Mouse (Mus musculus) kidney, postnatal 14 days (tissue): ENCODE measurements around the gene Gm20441.

Source experiments
- DNase-seq: peaks from one replicate; pipeline ENCODE4 v3.0.0; 2022; ENCODE audit warnings: mixed read lengths

The Gm20441 gene

DNA sequence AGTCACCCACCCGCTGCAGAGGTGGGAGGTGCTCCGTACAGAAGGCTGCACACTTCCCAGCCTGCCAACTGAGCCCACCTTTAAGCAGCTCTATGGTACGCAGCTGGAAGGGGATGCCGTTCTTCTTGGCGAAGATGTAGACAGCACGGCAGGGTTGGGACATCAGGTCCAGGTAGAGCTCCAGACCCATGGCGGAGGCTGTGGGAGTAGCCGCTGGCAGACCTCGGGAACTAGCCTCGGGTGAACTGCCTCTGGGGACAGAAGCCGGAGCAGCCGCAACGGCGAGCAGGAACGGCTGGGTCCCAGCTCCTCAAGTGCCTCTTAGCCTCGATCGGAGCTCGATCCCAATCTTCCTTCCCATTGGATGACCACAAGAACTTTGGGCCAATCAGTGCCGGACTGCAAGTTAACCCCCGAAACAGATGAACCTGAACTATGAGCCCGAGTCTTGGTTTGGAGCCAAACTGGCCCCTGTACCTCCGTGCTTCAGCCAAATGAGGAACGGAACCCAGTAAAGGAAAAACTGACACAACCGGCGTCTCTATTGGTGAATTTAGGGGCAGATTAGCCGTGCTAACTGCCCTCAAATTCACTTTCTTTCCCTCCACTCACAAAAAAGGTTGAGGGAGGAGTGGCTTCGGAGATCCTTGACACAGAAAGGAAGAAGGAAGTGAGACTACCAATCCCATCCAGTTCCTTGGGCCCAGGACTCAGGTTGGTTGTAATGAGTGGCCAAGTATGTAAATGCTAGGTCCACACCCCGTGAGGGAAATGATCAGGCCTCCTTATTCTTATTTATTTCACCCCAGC lies at the start of gene Gm20441, which contains the start of gene Gstt3:
Gene Gm20441 (minus strand): TSS at position 186 of the 810 bp plus-strand sequence.
Gene Gstt3 (minus strand): TSS at position 646 of the 810 bp plus-strand sequence.
- peak; percentile 89 for DNase-seq

GRCm38 (mm10) chr10:75830275-75830670 lies 49.5 kb upstream of the Gm20441 start:
- DNase-seq: no peak

DNA sequence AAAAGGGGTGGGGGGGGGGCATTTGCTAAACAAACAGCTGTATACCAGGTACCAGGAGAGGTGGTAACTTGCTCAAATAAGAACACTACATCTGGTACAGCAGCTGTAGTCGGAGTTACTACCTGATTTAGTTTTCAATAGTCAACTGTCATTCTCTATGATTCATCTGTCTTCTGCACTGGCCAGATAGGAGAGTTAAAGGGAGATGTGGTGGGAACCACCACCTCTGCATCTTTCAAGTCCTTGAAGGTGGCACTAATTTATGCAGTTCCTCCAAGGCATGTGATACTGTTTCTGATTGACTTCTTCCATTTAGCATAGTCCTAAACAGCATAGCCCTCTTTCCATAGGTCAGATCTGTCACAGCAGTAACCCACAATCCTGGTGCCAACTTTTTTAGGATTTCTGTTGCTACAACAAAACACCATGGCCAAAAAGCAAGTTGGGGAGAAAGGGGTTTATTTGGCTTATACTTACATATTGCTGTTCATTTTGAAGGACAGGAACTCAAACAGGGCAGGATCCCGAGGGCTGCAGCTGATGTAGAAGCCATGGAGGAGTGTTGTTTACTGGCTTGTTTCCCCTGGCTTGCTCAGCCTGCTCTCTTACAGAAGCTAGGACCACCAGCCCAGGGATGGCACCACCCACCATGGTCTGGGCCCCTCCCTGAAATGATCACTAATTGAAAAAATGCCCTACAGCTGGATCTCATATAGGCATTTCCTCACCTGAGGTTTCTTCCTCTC lies 48.9 kb upstream of the Gm20441 start:
- DNase-seq: no peak

DNA sequence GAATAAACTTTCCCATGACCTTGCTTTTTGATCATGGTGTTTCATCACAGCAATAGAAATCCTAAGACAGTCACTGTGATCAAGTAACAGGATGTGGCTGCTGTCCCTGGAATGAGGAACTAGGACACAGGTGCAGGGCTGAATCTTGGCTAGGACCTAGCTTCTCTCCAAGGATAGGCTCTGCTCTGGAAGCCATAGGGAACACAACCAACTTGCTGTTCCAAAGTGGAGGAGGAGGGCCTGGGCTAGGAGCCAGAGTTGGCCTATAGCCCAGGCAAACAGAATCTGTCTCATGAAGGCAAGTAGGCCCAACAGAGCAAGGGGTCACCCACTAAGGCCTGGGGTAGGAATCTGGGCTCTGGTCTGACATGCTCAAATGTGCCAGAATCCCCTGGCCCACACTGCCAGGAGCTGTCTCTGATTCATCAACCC lies 47.8 kb upstream of the Gm20441 start:
- peak; percentile 62 for DNase-seq

DNA sequence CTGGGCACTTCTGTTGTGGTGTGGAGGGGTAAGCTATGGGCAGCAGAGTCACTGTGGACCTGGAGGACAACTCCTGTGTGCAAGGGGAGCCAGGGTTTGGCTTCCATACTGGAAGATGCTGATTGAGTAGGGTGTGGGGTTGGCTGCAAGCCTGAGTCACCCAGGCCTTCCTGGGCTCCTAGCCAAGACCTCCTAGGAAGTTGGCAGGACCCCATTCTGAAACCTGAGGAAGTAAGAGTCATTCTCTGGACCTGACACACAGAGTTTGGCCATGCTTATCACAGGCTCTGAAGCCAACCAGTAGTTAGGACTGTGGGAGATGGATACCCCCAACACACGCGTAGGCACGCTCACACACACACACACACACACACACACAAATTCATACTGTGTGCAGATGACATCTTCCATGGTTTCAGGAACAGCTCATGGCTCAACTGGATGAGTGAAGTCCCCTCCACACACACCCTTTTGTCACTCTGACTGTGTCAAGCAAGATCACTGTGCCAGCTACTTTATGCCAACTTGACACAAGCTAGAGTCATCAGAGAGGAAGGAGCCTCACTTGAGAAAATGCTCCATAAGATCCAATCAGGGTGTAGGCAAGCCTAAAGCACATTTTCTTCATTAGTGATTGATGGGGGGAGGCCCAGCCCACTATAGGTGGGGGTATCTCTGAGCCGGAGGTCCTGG lies 47.1 kb upstream of the Gm20441 start:
- DNase-seq: peak; percentile 86

DNA sequence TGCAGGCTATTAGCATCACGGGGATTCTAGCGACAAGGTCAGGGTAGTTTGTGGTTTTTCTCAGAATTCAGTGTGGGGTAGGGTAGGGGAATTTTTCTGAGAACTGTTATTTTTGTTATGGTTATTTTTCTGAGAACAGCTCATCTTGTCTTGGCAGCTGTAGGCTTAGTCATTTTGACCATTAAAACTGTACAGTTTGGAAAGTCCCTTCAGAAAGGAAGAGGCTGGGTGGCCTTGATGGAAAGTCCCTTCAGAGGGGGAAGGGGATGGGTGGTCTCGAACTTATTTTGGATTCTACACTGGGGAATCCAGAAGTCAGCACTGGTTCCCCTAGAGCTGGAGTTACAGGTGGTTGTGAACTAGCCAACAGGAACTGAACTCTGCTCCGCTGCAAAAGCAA lies 43.8 kb upstream of the Gm20441 start:
- DNase-seq: no peak

GRCm38 (mm10) chr10:75823782-75824181 lies 43.0 kb upstream of the Gm20441 start:
- no peak for DNase-seq

- no peak for DNase-seq
Observed at GRCm38 (mm10) chr10:75822443-75822842, 41.7 kb upstream of the Gm20441 start, which contains the start of gene Gstt4. Gene Gstt4, minus strand, starts transcription at chr10:75822543.

- no peak for DNase-seq
Observed at GRCm38 (mm10) chr10:75819882-75820281, 39.1 kb upstream of the Gm20441 start.

DNA sequence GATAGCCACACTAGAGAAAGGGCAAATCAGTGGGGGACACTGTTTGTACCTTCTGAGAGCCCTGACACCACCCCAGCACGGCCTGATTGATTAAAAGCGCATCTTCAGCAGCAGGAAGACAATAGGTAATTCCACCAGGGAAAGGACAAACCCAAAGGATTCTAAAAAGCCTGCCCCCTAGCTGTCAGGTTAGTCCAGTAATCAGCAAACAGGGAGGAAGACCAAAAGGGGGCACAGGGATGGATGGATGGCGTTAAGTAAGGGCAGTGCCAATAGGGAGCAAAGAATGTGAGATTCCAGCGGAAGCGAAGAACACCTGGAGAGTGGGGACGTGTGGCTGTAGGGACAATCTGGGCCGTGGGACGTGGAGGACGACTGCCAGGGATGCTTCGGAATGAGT lies 37.9 kb upstream of the Gm20441 start:
- no peak for DNase-seq

DNA sequence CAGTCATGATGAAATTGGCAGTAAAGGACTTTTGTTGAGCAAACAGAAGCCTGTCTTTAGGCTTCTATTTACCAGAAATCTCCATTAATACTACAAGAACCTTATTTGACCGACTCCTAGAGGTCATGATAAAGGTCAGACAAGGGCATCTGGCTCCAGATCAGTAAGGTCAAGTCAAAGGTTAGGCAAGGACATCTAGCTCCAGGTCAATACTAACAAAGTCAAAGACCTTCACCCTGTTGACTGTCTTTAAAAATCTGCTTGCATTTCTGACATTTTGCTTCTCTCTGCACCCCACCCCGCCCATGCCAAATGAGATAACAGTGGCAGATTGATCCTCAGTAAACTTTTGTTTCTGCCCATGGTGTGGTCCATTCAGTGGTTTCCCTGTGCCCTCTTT lies 23.5 kb upstream of the Gm20441 start:
- DNase-seq: no peak

DNA sequence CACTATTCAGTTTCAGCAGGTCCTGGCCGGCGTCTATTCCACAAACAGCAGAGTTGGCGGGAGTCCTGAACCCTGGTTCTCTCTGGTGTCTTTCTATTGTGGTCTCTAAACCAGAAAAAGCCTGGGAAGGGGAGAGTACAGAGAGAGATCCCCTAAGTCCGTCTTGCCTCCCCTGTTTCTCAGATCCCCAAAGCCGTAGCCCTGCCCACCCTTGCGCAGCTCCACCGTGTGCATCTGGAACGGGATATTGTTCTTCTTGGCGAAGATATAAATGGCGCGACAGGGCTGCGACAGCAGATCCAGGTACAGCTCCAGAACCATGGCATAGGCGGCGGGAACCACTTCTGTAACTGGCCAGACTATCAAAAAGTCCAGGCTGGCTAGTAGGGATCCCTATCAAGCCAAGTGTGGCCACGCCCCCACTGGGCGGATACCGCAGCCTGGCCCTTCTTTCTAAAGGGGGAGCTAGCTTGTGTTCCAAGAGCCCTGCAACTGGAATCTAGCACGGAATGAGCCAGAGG lies 17.5 kb upstream of the Gm20441 start, which contains the start of gene Gstt1:
Gene Gstt1 (minus strand): TSS at position 409 of the 521 bp plus-strand sequence.
- peak; percentile 77 for DNase-seq

- peak; percentile 64 for DNase-seq
Observed at GRCm38 (mm10) chr10:75797619-75798175, 16.9 kb upstream of the Gm20441 start.

DNA sequence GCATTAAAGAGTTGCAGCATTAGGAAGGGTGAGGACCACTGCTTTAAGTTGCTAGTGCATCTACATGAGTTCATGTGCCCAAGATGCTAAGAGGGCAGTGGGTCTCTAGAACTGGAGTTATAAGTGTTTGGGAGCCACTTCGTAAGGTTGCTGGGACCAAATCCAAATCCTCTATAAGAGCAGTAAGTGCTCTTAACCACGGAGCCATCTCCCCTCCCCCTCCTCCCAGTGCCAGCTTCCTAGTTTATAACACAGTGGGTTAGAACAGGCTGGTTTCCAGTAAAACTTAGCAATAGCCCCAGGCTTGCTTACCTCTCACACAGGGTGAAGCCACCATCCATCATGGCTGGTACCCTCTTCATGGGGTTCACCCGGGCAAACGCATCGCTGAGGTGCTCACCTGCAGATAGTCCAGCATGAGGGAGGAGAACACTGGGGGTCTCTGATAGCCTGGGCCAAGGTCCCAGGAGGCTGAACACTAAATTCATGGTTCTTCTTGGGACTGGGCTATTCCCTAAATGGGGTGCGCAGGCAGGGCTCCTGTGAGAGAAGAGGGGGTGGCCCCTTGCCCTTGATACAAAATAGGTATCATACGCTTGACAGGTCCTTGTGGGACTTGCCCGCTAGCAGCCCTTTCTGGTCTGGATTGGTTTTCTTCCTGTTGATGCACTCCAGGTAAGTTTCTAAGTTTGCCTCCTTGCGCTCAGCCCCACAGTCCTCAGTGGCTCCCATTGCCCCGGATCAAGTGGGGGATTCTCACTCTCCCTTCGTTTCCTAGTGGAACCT lies 16.2 kb upstream of the Gm20441 start:
- peak; percentile 21 for DNase-seq

- DNase-seq: peak; percentile 74
Observed at GRCm38 (mm10) chr10:75794880-75795279, 14.1 kb upstream of the Gm20441 start.

DNA sequence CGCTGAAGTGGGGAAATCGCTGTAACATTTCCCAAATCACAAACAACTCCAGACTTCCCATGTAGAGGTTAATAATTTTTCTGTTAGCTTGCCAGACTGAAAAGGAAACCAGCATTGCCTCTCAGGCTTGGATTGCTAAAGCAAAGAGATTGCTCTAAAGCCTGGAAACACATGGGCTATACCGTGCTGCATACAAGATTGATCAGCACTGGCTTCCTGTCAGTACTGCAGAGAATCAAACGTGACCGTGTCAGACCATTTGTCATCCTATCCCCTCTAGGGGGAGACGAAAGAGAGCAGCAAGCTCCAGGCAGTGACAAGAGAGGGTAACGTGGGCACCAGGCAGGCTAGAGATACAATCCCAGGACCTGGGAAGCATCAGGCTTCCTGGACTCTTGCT lies 10.0 kb upstream of the Gm20441 start:
- no peak for DNase-seq

- peak; percentile 72 for DNase-seq
Observed at GRCm38 (mm10) chr10:75789841-75790240, 9.1 kb upstream of the Gm20441 start.

DNA sequence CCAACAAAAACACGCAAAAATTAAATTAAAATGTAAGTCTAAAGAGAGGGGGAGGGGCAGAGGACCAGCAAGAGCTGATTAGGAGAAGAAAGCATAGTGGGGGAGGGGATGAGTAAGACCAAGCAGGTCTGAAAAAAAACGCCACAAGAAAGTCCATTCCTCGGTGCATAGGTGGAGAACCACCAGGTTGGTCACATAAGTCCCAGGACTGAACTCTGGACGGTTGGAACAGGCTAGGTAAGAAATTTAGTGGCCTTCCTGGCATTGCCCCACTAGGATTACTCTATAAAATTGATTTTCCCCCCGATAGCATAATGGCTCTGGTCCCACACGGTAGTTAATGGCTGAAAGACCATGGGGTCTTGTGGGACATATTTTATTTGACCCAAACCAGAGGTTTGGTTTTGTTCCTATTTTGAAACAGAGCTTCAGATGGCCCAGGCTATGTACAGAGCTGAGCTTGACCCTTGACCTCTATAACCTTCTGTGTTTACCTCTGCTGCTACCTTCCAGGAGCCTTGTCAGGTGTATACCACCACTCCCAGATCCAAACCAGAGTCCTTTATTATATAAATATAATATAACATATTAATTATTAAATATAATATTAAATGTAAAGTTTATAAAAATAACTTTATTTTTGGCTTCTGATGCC lies 8.5 kb upstream of the Gm20441 start:
- no peak for DNase-seq

GRCm38 (mm10) chr10:75788277-75788676 lies 7.5 kb upstream of the Gm20441 start:
- no peak for DNase-seq

GRCm38 (mm10) chr10:75785442-75785841 lies 4.7 kb upstream of the Gm20441 start:
- DNase-seq: no peak
